Mouse (Mus musculus) ES-E14 (cell line): Measurements from ENCODE around the gene Lrrc1. TPM values are rescaled to one million over a fixed set of nuclear protein-coding genes. Genes with fewer than 3 reads are reported as not detected.
A peak's percentile ranks its signal among the peaks of the same experiment; 100 is the strongest.

Experiments
- DNase-seq: peaks from one replicate; pipeline ENCODE4 v3.0.0-alpha.2; 2013; ENCODE audit warnings: low read depth, low spot score
- H3K27ac ChIP-seq: 2 replicates; pipeline ENCODE4 v1.5.1; 2012; ENCODE audit warnings: low read depth, mild to moderate bottlenecking, low read length, moderate library complexity, mixed read lengths; ENCODE audit not compliant: poor library complexity, insufficient read depth, severe bottlenecking
- H3K36me3 ChIP-seq: 2 replicates; pipeline ENCODE4 v1.6.1; 2012; ENCODE audit warnings: mild to moderate bottlenecking, low read length, moderate library complexity, mixed read lengths; ENCODE audit not compliant: control insufficient read depth, poor library complexity, insufficient read depth, severe bottlenecking
- H3K4me1 ChIP-seq, 2 experiments: fragments of 150-350 bp in 1 of 2; sonication (generic) in 1 of 2; 2 replicates each; pipeline ENCODE4 v1.6.1; 2012; ENCODE audit warnings: low read length in 2 of 2, mild to moderate bottlenecking in 1 of 2, mixed read lengths in 1 of 2; ENCODE audit not compliant: control insufficient read depth in 2 of 2, insufficient read depth in 2 of 2, poor library complexity in 1 of 2
- H3K4me3 ChIP-seq, 2 experiments: fragments of 150-350 bp in 1 of 2; sonication (generic) in 1 of 2; 2 replicates each; pipeline ENCODE4 v1.5.1; 2012; ENCODE audit warnings: low read length in 2 of 2, low read depth in 1 of 2, mild to moderate bottlenecking in 1 of 2, mixed read lengths in 1 of 2; ENCODE audit not compliant: insufficient read depth in 1 of 2, poor library complexity in 1 of 2, severe bottlenecking in 1 of 2
- H3K9ac ChIP-seq: 2 replicates; pipeline ENCODE4 v1.6.1; 2012; ENCODE audit warnings: low read depth, mild to moderate bottlenecking, low read length, mixed read lengths; ENCODE audit not compliant: poor library complexity, insufficient read depth, severe bottlenecking
- H3K9me3 ChIP-seq: fragments of 150-350 bp; sonication (generic); 2 replicates; pipeline ENCODE4 v1.6.1; 2012; ENCODE audit warnings: low read depth, mild to moderate bottlenecking, low read length; ENCODE audit not compliant: control insufficient read depth, insufficient read depth
- CHD2 ChIP-seq: IDR thresholded peaks from 2 replicates; pipeline ENCODE4 v1.6.1; 2014; ENCODE audit warnings: mild to moderate bottlenecking, low read depth, low read length, inconsistent platforms
- HCFC1 ChIP-seq: IDR thresholded peaks from 2 replicates; pipeline ENCODE4 v1.6.1; 2012; ENCODE audit warnings: low read length, inconsistent platforms, borderline replicate concordance; ENCODE audit not compliant: insufficient read depth
- MAFK ChIP-seq: IDR thresholded peaks from 2 replicates; pipeline ENCODE4 v1.6.1; 2014; ENCODE audit warnings: mild to moderate bottlenecking, low read depth, low read length, inconsistent platforms; ENCODE audit not compliant: insufficient read depth
- ZC3H11A ChIP-seq: IDR thresholded peaks from 2 replicates; pipeline ENCODE4 v1.6.1; 2012; ENCODE audit warnings: low read depth, mild to moderate bottlenecking, inconsistent platforms, low read length, borderline replicate concordance
- ZNF384 ChIP-seq: IDR thresholded peaks from 2 replicates; pipeline ENCODE4 v1.6.1; 2012; ENCODE audit warnings: low read depth, low read length, inconsistent platforms
- in situ Hi-C, 2 experiments: fragments of 600-800 bp; cut with MboI; formaldehyde crosslinking; loops; one replicate each; pipeline ENCODE4 v1.15.1; 2025; ENCODE audit warnings: low sequenced_read_pairs in 2 of 2, inconsistent platforms in 1 of 2; ENCODE audit not compliant: unreplicated experiment in 2 of 2
- total RNA-seq: library from RNA; depleted of rRNA; stranded (reverse); fragments of 300-350 nt; gene quantifications from 2 replicates; pipeline ENCODE4 v1.2.3, GENCODE M21; 2012

Lrrc1 gene
- total RNA-seq, 1 experiment: 7.7 TPM

DNA sequence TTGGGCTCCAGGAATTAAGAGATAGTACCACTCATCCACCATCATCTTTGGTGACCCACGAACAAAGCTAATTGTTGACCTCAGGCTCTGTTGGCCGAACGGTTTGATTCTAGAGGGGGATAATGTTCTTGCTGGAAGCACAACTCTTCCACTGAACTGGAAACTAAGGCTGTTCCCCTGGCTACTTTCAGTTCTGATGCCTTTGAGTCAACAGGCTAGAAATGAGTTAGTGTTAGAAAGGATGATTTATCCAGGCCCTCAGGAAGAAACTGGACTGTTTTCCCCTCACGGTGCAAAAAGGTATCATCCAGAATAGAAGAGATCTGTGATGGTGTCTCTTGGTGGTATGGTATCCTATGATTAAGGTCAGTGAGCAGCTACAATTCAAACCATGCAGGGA, 70.1 kb downstream of the Lrrc1 start:
- in situ Hi-C loops: no loop called here
- H3K4me1 ChIP-seq: peaks cover 0 to 8% of the 10 kb centered on the region in 2 experiments; a peak in 1 of 4 replicates
- no peak for DNase-seq

DNA sequence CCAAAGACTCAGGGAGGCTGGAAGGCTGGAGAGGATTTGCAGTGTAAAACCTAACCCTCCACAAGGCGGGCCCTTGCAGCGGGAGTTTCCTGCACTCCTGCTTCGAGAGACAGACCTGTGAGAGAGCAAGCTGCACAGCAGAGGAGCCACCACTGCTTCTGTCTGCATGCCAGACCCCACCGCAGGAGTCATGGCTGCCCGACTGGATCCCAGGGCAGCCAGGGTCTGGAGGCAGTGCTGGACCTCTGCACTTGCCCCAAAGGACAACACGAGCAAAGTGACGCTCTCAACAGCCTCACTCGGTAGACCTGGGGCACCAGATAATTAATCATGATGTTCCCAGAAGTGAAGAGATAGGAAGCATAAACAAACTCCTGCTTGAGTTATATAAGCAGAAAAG, 72.1 kb downstream of the Lrrc1 start:
- no peak for DNase-seq
- in situ Hi-C loops: no loop called here
- TF ChIP-seq ZC3H11A (no peak), HCFC1 (no peak), ZNF384 (no peak), CHD2 (no peak), MAFK (no peak)
- H3K9me3 ChIP-seq: no peaks in the 10 kb centered on the region
- H3K36me3 ChIP-seq: peaks cover 5% of the 10 kb centered on the region; the same call in 1 of the 2 replicates
- 0 out of 2 replicates have a peak overlapping the region, but pooled peaks have one; percentile 28 for H3K9ac ChIP-seq
- H3K4me3 ChIP-seq: no peak overlapping the region
- peaks cover 0 to 8% of the 10 kb centered on the region in 2 experiments; a peak in 1 of 4 replicates for H3K4me1 ChIP-seq
- no peak overlapping the region for H3K27ac ChIP-seq

More for the DNA sequence above, 70.1 kb downstream of the Lrrc1 start:
- Histone ChIP-seq H3K27ac (no peak overlapping the region), H3K9ac (no peak overlapping the region), H3K36me3 (no peaks in the 10 kb centered on the region; the same call in 1 of the 2 replicates), H3K4me3 (no peak overlapping the region), H3K9me3 (no peaks in the 10 kb centered on the region)
- no peak for TF ChIP-seq CHD2
- no peak for TF ChIP-seq ZNF384

DNA sequence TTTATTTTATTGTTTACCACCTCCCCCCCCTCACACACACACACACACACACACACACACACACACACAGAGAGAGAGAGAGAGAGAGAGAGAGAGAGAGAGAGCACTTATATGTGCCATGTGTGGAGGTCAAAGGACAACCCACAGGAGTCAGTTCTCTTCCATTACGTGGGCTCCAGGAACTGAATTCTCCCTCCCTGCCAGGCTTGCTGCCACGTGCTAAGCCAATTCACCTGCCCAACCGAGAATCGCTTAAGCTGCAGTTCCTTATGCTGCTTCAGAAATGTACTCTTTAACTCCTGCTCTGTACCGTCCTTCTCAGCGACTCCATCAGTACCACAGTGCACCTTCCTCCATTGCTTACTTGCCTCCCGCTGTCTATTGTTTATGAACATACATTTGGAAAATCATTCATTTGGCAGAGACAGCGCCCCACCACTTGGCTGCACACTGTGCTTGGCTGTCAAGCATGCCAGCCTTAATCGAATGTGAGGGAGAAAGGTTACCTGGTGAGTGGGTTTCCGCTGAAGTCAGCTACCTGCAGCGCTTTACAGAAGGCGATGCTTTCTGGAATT, 72.9 kb downstream of the Lrrc1 start:
- Histone ChIP-seq H3K27ac (no peak overlapping the region), H3K9me3 (no peaks in the 10 kb centered on the region), H3K9ac (no peak overlapping the region), H3K36me3 (peaks cover 5% of the 10 kb centered on the region; the same call in 1 of the 2 replicates), H3K4me3 (no peak overlapping the region), H3K4me1 (0 out of 4 replicates have a peak, but pooled peaks cover 0 to 4% of the 10 kb centered on the region in 2 experiments)
- TF ChIP-seq CHD2 (no peak), MAFK (no peak), ZNF384 (no peak), HCFC1 (no peak), ZC3H11A (no peak)
- no peak for DNase-seq
- in situ Hi-C loops: no loop called here

DNA sequence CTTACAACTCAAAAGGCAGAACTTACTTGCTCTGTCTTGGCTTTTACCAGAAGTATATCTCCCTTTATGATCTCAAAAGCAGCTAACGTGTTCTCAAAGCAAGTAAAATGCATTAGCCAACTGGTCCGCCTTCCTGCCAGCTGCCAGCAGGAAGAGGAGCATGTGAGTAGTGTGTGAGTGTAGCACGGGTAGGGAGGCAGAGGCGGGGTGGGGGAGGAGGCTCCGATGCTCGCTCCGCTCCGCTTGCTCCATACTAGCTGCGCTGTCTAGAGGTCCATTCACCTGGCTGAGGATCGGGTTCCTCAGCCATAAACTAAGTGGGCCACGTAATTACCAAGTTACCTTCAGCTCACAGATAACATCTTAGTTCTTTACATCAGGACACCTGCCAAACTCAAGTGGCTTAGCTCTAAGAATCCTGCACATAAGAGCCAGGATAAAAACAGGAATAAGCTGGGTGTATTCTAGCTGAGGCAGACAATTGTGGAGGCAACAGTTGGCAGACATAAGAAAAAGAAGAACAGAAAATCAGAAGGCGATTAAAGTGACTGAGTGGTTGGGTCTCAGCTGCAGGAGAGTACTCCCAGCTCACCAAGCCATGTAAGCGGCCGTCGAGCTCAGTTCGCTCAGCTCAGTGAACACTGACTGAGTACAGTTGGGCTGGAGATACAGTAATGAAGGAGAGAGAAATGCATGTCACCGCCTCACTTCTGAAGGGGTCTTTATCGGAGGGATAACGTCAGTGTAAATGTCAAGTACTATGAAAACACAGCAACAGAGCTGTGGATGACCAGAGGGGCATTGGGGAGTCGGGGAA, 74.7 kb downstream of the Lrrc1 start:
- Histone ChIP-seq H3K9ac (no peak overlapping the region; the same call in 1 of the 2 replicates), H3K4me1 (peaks cover 0 to 7% of the 10 kb centered on the region in 2 experiments; a peak in 2 of 4 replicates), H3K36me3 (peaks cover 5% of the 10 kb centered on the region; the same call in 1 of the 2 replicates), H3K27ac (no peak overlapping the region), H3K4me3 (no peak overlapping the region), H3K9me3 (no peaks in the 10 kb centered on the region)
- TF ChIP-seq CHD2 (no peak), ZNF384 (no peak), HCFC1 (no peak), MAFK (no peak), ZC3H11A (no peak)
- DNase-seq: no peak
- in situ Hi-C loops: no loop called here
